Mouse (Mus musculus) forebrain, embryonic 15.5 days (tissue): ENCODE results near the gene Anks1b. TPM values are rescaled to one million over a fixed set of nuclear protein-coding genes. Genes with fewer than 3 reads are reported as not detected.

Source experiments
- ATAC-seq: fragments of 200-750 bp; cut with Nextera tagmentation; replicated peaks from 2 replicates; pipeline ENCODE4 v1.8.0; 2017; ENCODE audit warnings: mild to moderate bottlenecking, moderate TSS enrichment, moderate library complexity
- H3K27ac ChIP-seq: fragments of 300-500 bp; sonication (generic); replicated peaks from 2 replicates; pipeline ENCODE4 v1.5.1; 2015; ENCODE audit warnings: mild to moderate bottlenecking, inconsistent platforms
- H3K27me3 ChIP-seq: fragments of 300-500 bp; sonication (generic); 2 replicates; pipeline ENCODE4 v1.6.1; 2015; ENCODE audit warnings: inconsistent platforms
- H3K36me3 ChIP-seq: fragments of 300-500 bp; sonication (generic); 2 replicates; pipeline ENCODE4 v1.6.1; 2015; ENCODE audit warnings: mild to moderate bottlenecking, inconsistent platforms
- H3K4me1 ChIP-seq: fragments of 300-500 bp; sonication (generic); 2 replicates; pipeline ENCODE4 v1.6.1; 2015; ENCODE audit warnings: inconsistent platforms
- H3K4me2 ChIP-seq: fragments of 300-500 bp; sonication (generic); replicated peaks from 2 replicates; pipeline ENCODE4 v1.6.1; 2015; ENCODE audit warnings: mild to moderate bottlenecking, inconsistent platforms
- H3K4me3 ChIP-seq: fragments of 300-500 bp; sonication (generic); 2 replicates; pipeline ENCODE4 v1.5.1; 2015; ENCODE audit warnings: mild to moderate bottlenecking, inconsistent platforms
- H3K9ac ChIP-seq: fragments of 300-500 bp; sonication (generic); replicated peaks from 2 replicates; pipeline ENCODE4 v1.6.1; 2015; ENCODE audit warnings: mild to moderate bottlenecking, inconsistent platforms
- H3K9me3 ChIP-seq: fragments of 300-500 bp; sonication (generic); 2 replicates; pipeline ENCODE4 v1.6.1; 2016; ENCODE audit warnings: inconsistent platforms
- WGBS: fragments of 180-500 bp; shearing (Covaris S2); methylation state at CpG from one replicate; pipeline ENCODE4 v1.1.7; 2015; ENCODE audit warnings: mixed read lengths; 5-methylcytosine and 5-hydroxymethylcytosine counted together
- polyA plus RNA-seq: library from polyadenylated mRNA; unstranded; fragments of >200 nt; fragmentation: Nextera tagmentation; extraction: Ambion mirVana; gene quantifications from 2 replicates; pipeline ENCODE4 v1.2.1, GENCODE M21; 2015

Gene Anks1b
- polyA plus RNA-seq, 1 experiment from 2014 or later: 63.1 TPM

DNA sequence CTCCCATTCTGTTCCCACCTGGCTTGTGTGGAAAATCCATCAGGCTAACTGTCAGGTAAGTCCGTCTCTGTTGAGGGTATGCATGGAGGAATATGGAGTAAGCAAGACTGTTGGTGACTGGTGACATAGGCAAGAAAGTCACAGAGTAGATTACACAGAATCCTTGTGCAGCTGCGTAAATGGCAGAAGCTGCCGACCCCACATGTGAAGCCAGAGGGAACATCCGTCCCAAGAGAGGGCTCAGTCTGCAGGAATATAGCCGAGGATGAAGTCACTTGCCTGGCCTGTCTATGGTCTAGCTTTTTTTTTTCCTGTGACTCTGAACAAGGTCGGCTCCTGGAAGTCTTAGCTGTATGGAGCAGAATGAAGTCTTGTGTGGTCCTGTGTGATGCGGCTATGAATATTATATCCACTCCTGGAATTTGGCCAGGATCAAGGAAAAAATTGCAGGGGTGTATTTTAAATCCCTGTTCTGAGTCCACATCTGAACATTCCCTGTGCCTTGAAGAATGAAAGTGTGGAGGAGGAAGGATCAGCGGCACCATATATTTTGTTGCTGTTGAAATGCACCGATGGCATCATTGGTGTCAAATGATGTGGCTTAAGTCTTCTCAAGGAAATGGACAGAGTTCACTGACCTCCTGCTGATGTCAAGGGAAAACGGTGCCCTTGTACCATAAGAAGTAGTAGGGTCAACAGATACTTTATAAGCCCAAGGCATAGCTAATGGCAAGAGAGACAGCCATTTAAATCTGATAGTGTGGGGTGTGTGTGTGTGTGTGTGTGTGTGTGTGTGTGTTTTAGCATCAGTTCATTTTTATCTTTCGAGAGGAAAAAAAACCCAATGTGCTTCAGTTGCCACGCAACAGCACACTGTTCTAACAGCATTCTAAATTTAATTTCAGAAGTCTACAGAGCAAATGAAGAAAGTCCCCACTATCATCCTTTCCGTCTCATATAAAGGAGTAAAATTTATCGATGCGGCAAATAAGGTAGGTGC, 1067.5 kb downstream of the Anks1b start:
- H3K27me3 ChIP-seq: no peaks in the 10 kb centered on the region
- no peaks in the 10 kb centered on the region for H3K9me3 ChIP-seq
- H3K9ac ChIP-seq: no peak overlapping the region
- H3K4me1 ChIP-seq: no peaks in the 10 kb centered on the region
- H3K27ac ChIP-seq: no peak overlapping the region
- H3K4me2 ChIP-seq: no peak overlapping the region
- no peak for ATAC-seq
- H3K36me3 ChIP-seq: 0 out of 2 replicates have a peak, but pooled peaks cover 11% of the 10 kb centered on the region
- no peak overlapping the region for H3K4me3 ChIP-seq
- 88% methylated on average over 15 of the region's 15 CpGs for WGBS

DNA sequence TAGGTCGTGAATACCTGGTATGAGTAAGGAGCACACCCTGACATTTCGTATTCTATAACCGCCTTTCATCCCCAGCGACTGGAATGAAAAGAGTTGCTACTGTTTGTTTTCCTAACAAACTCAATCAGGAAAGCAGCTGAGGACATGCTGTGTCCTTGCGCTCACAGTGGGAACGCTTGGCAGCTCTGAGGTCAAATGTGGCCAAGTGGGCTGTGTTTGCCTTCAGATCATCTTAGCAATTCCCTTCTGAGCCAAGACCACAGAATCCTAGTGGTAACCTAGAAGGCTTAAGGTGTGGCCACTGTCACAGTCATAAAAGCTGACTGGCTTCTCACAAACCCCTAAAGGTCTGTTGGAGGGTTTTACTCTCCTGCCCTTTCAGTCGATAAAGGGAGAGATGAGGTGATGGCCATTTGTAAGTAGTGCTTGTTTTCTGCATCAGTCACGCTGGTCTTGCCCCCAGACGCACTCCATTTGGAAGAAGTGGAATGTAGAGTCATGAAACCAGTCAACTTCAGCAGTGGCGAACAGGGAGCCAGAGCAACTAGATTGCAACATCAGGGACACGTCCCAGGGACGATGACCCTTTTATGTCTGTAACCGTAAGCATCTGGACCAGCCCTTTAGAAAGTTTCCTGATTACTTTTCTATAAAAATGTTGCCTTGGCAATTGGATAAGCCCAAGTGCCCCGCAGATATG, 1068.8 kb downstream of the Anks1b start:
- Histone ChIP-seq H3K4me3 (no peak overlapping the region), H3K36me3 (0 out of 2 replicates have a peak, but pooled peaks cover 11% of the 10 kb centered on the region), H3K9me3 (no peaks in the 10 kb centered on the region), H3K4me1 (no peaks in the 10 kb centered on the region), H3K27ac (no peak overlapping the region), H3K27me3 (no peaks in the 10 kb centered on the region), H3K4me2 (no peak overlapping the region), H3K9ac (no peak overlapping the region)
- 86% methylated on average over 14 of the region's 14 CpGs for WGBS
- no peak for ATAC-seq

DNA sequence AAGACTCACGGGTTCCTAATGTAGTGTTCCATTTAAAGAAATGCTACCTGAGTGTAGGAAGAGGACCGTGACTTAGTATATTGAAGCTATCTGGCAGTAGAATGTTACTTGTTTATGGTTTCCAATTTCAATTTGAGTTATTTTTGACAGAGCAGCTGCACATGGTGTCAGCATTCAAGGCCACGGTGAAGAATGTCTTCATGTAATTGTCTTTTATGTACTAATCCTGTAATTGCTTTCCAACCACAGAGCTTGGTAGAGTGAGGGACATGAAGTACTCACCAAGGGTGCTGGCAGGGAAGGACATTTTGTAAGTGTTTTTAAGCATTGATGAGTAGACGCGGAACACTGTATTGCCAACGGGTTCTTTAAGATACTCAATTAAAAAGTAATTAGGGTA, 1073.7 kb downstream of the Anks1b start:
- no peaks in the 10 kb centered on the region for H3K4me1 ChIP-seq
- ATAC-seq: no peak
- WGBS: 73% methylated on average over 6 of the region's 6 CpGs
- no peak overlapping the region for H3K4me3 ChIP-seq
- no peak overlapping the region for H3K9ac ChIP-seq
- 0 out of 2 replicates have a peak, but pooled peaks cover 10% of the 10 kb centered on the region for H3K36me3 ChIP-seq
- H3K27ac ChIP-seq: no peak overlapping the region
- H3K4me2 ChIP-seq: no peak overlapping the region
- H3K27me3 ChIP-seq: no peaks in the 10 kb centered on the region
- H3K9me3 ChIP-seq: no peaks in the 10 kb centered on the region

DNA sequence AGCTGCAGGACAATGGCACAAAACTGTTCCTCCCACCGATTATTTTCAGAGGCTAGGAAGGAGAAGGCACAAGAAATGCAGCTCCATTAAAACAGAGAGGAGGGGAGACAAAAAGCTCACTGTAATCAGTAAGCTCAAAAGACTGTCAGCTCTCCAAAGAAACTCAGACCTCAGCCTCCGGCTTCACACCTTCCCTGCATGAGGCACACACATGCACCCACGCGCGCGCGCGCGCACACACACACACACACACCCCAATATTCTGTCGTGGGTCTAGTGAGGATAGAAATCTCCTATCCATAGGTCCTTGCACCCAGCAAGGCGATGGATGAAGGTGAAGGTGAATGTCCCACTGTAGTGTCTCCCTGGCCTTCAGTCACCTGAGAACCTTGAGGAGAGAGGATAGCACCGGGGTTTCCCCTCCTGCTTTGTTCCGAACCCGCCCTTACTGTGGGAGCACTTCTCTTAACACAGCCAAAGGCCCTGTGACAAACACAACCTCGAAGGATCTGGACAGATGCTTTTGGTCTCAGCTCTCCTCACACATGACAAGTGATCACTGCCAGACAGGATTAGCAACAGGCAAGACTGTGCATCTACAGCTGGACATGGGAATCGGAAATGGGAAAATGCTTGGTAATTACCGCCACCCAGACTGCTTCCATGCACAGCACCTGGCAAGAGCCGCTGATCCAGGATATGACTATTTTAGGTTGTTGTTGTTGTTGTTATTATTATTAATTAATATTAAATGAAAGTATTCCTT, 1074.5 kb downstream of the Anks1b start:
- Histone ChIP-seq H3K27ac (no peak overlapping the region), H3K4me2 (no peak overlapping the region), H3K9me3 (no peaks in the 10 kb centered on the region), H3K9ac (no peak overlapping the region), H3K4me3 (no peak overlapping the region), H3K4me1 (no peaks in the 10 kb centered on the region), H3K36me3 (0 out of 2 replicates have a peak, but pooled peaks cover 6% of the 10 kb centered on the region), H3K27me3 (no peaks in the 10 kb centered on the region)
- no peak for ATAC-seq
- WGBS: 89% methylated on average over 18 of the region's 18 CpGs

DNA sequence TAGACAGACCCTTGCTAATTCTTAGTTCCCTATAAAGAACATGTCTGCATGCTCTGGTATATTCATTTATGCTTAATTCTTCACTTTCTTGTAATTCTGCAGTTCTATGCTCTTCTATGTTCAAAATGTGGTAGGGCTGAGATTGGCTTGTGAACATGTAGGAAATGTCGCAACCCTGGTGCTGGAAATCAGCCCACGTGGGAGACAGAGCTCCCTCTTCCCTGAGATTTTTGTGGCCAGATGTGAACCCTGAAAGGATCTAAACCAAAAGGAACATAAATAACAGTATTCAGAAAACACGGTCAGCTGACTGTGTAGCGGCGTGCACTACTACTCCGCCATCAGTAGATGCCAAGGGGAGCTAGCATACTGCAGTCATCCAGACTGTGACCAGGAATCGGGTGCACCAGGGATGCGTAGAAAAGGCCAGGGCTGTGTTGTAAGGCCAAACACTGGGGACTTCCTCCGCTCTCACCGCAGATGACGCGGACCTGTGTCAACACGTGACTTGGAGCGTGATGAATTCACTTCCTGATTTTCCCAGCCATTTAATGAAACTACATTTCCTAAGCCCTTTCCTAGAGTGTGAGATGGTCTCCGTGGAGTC, 1079.9 kb downstream of the Anks1b start:
- 93% methylated on average over 15 of the region's 15 CpGs for WGBS
- H3K9me3 ChIP-seq: no peaks in the 10 kb centered on the region
- no peaks in the 10 kb centered on the region for H3K27me3 ChIP-seq
- no peak overlapping the region for H3K27ac ChIP-seq
- no peaks in the 10 kb centered on the region for H3K36me3 ChIP-seq
- ATAC-seq: no peak
- no peak overlapping the region for H3K9ac ChIP-seq
- no peak overlapping the region for H3K4me2 ChIP-seq
- H3K4me1 ChIP-seq: no peaks in the 10 kb centered on the region
- no peak overlapping the region for H3K4me3 ChIP-seq

DNA sequence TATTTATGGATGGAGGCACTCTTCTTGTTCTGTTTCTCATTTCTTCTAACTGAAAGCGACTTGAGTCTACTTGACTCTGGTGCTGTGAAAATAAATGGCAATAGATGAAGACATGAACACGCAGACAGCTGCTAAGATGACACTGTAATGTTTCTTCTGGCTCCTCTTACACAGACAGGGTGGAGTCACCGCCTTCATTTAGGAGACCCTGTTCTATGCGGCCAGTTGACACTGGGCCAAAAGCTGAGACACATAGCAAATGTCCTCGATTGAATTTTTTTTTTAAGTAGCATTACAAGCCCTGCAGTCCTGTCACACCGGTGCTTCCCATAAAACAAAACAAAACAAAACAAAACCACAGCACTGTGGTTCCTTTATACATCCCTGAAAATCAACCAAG, 1080.5 kb downstream of the Anks1b start:
- Histone ChIP-seq H3K27ac (no peak overlapping the region), H3K4me2 (no peak overlapping the region), H3K4me1 (no peaks in the 10 kb centered on the region), H3K36me3 (no peaks in the 10 kb centered on the region), H3K27me3 (no peaks in the 10 kb centered on the region), H3K9ac (no peak overlapping the region), H3K9me3 (no peaks in the 10 kb centered on the region), H3K4me3 (no peak overlapping the region)
- 83% methylated on average over 6 of the region's 6 CpGs for WGBS
- no peak for ATAC-seq

DNA sequence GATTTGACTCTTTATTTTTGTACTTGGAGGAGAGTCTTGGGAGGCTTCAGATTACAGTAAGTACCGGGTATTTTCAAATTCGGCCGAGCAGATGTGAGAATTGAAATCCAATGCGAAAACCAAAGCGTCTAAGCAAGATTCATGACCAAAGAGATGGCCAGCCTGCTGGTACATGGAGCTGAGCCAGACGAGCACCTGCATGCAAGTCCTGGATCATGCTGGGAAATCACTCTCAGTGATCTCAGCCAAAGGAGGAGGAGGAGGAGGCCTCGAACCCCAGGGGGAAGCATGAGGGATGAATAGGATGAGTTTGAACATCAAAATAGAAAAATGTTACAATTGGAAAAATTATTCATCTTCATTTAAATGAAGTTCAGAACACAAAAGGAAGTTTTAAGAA, 1087.1 kb downstream of the Anks1b start:
- H3K4me2 ChIP-seq: no peak overlapping the region
- ATAC-seq: no peak
- no peak overlapping the region for H3K27ac ChIP-seq
- no peaks in the 10 kb centered on the region for H3K27me3 ChIP-seq
- WGBS: 73% methylated on average over 7 of the region's 7 CpGs
- H3K4me1 ChIP-seq: no peaks in the 10 kb centered on the region
- H3K4me3 ChIP-seq: no peak overlapping the region
- no peaks in the 10 kb centered on the region for H3K36me3 ChIP-seq
- no peak overlapping the region for H3K9ac ChIP-seq
- H3K9me3 ChIP-seq: no peaks in the 10 kb centered on the region

DNA sequence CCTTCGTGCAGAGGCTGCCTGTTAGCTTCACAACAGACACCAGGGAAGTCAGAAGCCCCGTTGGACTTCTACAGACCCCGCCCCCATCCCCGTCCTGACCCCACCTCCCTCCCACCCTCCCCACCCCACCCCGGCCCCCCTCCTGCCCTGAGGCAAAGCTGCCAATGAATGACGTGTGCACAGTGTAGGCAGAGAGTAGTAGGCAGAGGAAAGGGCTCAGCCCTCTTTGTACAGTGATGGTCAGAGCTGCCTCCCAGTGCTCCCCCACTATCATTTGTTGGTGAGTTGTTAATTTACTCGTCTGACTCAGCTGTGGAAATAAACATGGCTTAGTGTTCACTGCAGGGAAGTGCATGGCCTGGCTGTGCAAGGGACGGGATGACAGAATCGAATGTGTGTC, 1091.2 kb downstream of the Anks1b start:
- 33% methylated on average over 9 of the region's 9 CpGs for WGBS
- no peak for ATAC-seq
- H3K4me2 ChIP-seq: no peak overlapping the region

DNA sequence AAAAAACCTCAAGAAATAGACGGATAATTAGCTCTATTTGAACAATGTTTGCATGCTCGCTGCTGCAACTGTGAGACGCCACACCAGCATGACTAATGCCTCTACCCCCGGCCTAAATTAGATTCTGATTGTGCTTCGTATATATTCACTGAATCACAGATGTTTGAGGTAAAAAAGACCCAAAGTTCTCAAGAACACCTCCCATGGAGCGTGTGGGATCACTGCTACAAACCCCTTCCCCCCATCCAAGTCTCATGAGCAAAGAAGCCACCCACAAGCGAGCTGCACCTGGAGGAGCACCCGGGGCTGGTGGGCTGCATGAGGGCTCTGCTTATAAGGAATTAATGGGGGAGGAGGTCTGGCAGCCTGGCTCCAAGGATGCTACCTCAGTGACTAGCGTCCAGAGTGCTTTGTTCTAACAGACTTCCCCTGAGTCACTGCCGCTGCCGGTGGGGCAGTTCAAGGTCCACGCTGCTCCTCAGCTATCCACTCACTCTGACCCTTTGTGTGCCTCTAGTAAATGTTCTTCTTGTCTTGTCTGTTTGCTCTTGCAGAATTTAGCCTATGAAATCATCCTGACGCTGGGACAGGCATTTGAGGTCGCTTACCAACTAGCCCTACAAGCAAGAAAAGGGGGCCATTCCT, 1092.5 kb downstream of the Anks1b start:
- no peak for ATAC-seq
- no peak overlapping the region for H3K4me2 ChIP-seq
- H3K27me3 ChIP-seq: peaks cover 13% of the 10 kb centered on the region; the same call in 1 of the 2 replicates
- no peak overlapping the region for H3K27ac ChIP-seq
- H3K9ac ChIP-seq: no peak overlapping the region
- 45% methylated on average over 14 of the region's 14 CpGs for WGBS
- H3K9me3 ChIP-seq: no peaks in the 10 kb centered on the region
- no peaks in the 10 kb centered on the region for H3K36me3 ChIP-seq
- peaks cover 23% of the 10 kb centered on the region for H3K4me1 ChIP-seq
- no peak overlapping the region for H3K4me3 ChIP-seq

More for the DNA sequence above, 1091.2 kb downstream of the Anks1b start:
- Histone ChIP-seq H3K9me3 (no peaks in the 10 kb centered on the region), H3K4me3 (no peak overlapping the region), H3K27ac (no peak overlapping the region), H3K27me3 (peaks cover 12% of the 10 kb centered on the region; the same call in 1 of the 2 replicates), H3K36me3 (no peaks in the 10 kb centered on the region), H3K4me1 (peaks cover 18% of the 10 kb centered on the region), H3K9ac (no peak overlapping the region)

DNA sequence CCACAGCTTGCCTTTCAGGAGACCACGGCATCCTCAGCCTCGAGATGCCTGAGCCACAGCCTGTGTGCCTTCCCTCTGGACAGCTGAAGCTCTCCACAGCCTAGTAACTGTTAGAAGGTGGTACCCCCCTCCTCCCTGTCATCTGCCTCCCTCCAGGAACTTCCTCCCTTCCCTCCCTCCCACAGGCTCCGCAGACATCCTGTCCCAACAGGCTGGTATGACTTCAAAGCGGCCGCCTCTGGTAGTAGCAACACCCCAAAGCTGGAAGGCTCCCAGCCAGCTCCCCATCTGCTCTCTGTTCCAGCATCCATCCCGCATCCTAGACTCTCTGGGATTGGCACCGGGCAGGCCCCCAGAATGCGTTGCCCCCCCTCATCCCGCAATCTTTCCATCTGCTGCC, 1093.5 kb downstream of the Anks1b start:
- Histone ChIP-seq H3K4me2 (no peak overlapping the region), H3K36me3 (no peaks in the 10 kb centered on the region), H3K27me3 (peaks cover 13% of the 10 kb centered on the region; the same call in 1 of the 2 replicates), H3K4me3 (no peak overlapping the region), H3K9ac (no peak overlapping the region), H3K4me1 (peaks cover 23% of the 10 kb centered on the region), H3K27ac (no peak overlapping the region), H3K9me3 (no peaks in the 10 kb centered on the region)
- ATAC-seq: peak; percentile 80
- 18% methylated on average over 9 of the region's 9 CpGs for WGBS

DNA sequence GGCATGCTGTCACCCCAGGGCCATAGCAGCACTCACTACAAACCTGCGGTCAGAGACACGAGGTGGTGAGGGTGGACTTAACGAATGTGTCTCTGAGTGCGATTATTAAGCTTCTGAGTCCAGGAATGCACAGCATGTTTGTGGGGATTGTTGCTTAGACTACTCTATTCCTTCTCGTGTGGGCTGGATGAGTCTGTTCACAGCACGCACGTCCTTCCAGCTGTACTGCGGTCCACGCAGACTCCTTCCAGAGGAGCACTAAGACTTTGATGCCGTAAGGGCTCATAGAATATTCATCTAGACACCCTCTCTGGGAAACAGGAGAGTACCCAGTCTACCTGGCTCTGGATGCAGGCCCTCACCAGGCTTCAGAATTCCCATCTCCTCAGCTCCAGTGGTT, 1094.9 kb downstream of the Anks1b start:
- H3K4me1 ChIP-seq: peaks cover 30% of the 10 kb centered on the region
- no peak overlapping the region for H3K4me2 ChIP-seq
- H3K9ac ChIP-seq: no peak overlapping the region
- no peaks in the 10 kb centered on the region for H3K36me3 ChIP-seq
- no peaks in the 10 kb centered on the region for H3K9me3 ChIP-seq
- ATAC-seq: no peak
- H3K4me3 ChIP-seq: no peak overlapping the region
- WGBS: 85% methylated on average over 10 of the region's 10 CpGs
- H3K27ac ChIP-seq: no peak overlapping the region
- peaks cover 13% of the 10 kb centered on the region; the same call in 1 of the 2 replicates for H3K27me3 ChIP-seq
